Mouse (Mus musculus) central nervous system, embryonic 14 days (tissue): Measurements from ENCODE around the gene Mrps12. TPM values are rescaled to one million over a fixed set of nuclear protein-coding genes. Genes with fewer than 3 reads are reported as not detected.

ENCODE experiments used
- polyA plus RNA-seq: library from polyadenylated mRNA; depleted of rRNA; stranded (reverse); fragments of >200 nt; gene quantifications from 2 replicates; pipeline ENCODE4 v1.2.3, GENCODE M21; 2012; rRNA removed

The Mrps12 gene
- 76.2 and 79.2 TPM in 2 replicates for polyA plus RNA-seq

GRCm38 (mm10) chr7:28741709-28742438 is at the start of gene Mrps12, which contains the start of gene Sars2:
Gene Mrps12 (minus strand): TSS chr7:28741820.
Gene Sars2 (plus strand): TSS chr7:28741992.

GRCm38 (mm10) chr7:28788307-28789195 is 46.9 kb upstream of the Mrps12 start, which contains the start of gene Rinl:
Gene Rinl (plus strand): TSS chr7:28788969.

GRCm38 (mm10) chr7:28767462-28767965 is 25.9 kb upstream of the Mrps12 start, which contains the start of gene Nfkbib:
Gene Nfkbib (minus strand): TSS chr7:28767512.

GRCm38 (mm10) chr7:28766173-28766879 is 24.7 kb upstream of the Mrps12 start, which contains the start of gene Sirt2:
Gene Sirt2 (plus strand): TSS chr7:28766735.

GRCm38 (mm10) chr7:28756079-28756478 is 14.5 kb upstream of the Mrps12 start, which contains the start of gene Ccer2:
Gene Ccer2 (plus strand): TSS chr7:28756174.

GRCm38 (mm10) chr7:28716590-28717281 is 24.9 kb downstream of the Mrps12 start, which contains the start of gene Fbxo17:
Gene Fbxo17 (plus strand): TSS chr7:28716804.

GRCm38 (mm10) chr7:28692545-28693320 is 48.9 kb downstream of the Mrps12 start, which contains the start of gene Fbxo27:
Gene Fbxo27 (plus strand): TSS chr7:28692849.

Other genes with a start within 250 kb of the Mrps12 start
- gene Ifnl2, start 231.4 kb downstream of the Mrps12 start, polyA plus RNA-seq: not detected in 2 replicates
- not detected in 2 replicates for gene Ifnl3, start 219.0 kb downstream of the Mrps12 start, polyA plus RNA-seq
- gene Sycn, start 200.9 kb downstream of the Mrps12 start, polyA plus RNA-seq: not detected in 2 replicates
- 0.10 and 0.20 TPM in 2 replicates for gene Nccrp1, start 194.6 kb downstream of the Mrps12 start, polyA plus RNA-seq
- gene Samd4b, start 143.7 kb downstream of the Mrps12 start, polyA plus RNA-seq: 66.8 and 66.9 TPM in 2 replicates
- 20.4 and 22.5 TPM in 2 replicates for gene Pak4, start 143.6 kb downstream of the Mrps12 start, polyA plus RNA-seq
- 0.05 and 0.28 TPM in 2 replicates for gene Acp7, start 110.5 kb downstream of the Mrps12 start, polyA plus RNA-seq
- 15.2 and 21.5 TPM in 2 replicates for gene Fbxo27, start 49.0 kb downstream of the Mrps12 start, polyA plus RNA-seq
- gene Fbxo17, start 25.0 kb downstream of the Mrps12 start, polyA plus RNA-seq: 3.9 and 9.2 TPM in 2 replicates
- 24.8 and 27.0 TPM in 2 replicates for gene Sars2, start 172 bp upstream of the Mrps12 start, polyA plus RNA-seq
- 0.38 and 1.3 TPM in 2 replicates for gene Ccer2, start 14.4 kb upstream of the Mrps12 start, polyA plus RNA-seq
- gene Sirt2, start 24.9 kb upstream of the Mrps12 start, polyA plus RNA-seq: 122 and 125 TPM in 2 replicates
- gene Nfkbib, start 25.7 kb upstream of the Mrps12 start, polyA plus RNA-seq: 37.7 and 39.0 TPM in 2 replicates
- 1.2 and 1.6 TPM in 2 replicates for gene Rinl, start 47.1 kb upstream of the Mrps12 start, polyA plus RNA-seq
- 479 and 480 TPM in 2 replicates for gene Hnrnpl, start 66.7 kb upstream of the Mrps12 start, polyA plus RNA-seq
- gene Ech1, start 83.4 kb upstream of the Mrps12 start, polyA plus RNA-seq: 74.0 and 89.9 TPM in 2 replicates
- gene Lgals4, start 92.0 kb upstream of the Mrps12 start, polyA plus RNA-seq: 7.4 and 9.6 TPM in 2 replicates
- gene Lgals7, start 122.0 kb upstream of the Mrps12 start, polyA plus RNA-seq: 16.7 and 30.1 TPM in 2 replicates
- gene Capn12, start 139.6 kb upstream of the Mrps12 start, polyA plus RNA-seq: 0.06 and 0.08 TPM in 2 replicates
- gene Actn4, start 220.5 kb upstream of the Mrps12 start, polyA plus RNA-seq: 159 and 181 TPM in 2 replicates
- 433 and 449 TPM in 2 replicates for gene Eif3k, start 240.0 kb upstream of the Mrps12 start, polyA plus RNA-seq
- 7.6 and 9.0 TPM in 2 replicates for gene Map4k1, start 240.2 kb upstream of the Mrps12 start, polyA plus RNA-seq